Mouse (Mus musculus) heart, postnatal 0 days (tissue): ENCODE data around the gene Rbms3.

Experiments used
- CTCF ChIP-seq: IDR thresholded peaks from 2 replicates; pipeline ENCODE4 v1.5.1; 2016; ENCODE audit warnings: antibody characterized with exemption, control low read depth, low read depth
- EP300 ChIP-seq: IDR thresholded peaks from 2 replicates; pipeline ENCODE4 v1.6.1; 2016; ENCODE audit warnings: antibody characterized with exemption, low read depth

DNA sequence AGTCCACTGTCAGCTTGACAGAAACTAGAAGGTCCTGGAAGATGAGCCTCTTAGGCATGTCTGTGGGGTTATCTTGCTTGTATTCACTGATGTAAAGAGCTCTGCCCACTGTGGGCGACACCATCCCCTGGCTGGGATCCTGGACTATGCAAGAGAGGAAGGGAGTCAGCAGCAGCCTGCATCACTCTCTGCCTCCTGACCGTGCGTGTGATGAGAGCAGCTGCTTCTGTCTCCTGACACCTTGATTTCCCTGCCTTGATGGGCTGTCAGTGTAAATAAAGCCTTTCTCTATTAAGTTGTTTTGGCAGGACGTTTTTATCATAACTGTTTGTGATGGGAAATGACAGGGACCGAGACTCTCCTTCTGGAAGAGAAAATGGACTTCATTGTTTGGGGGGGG is 758.1 kb downstream of the Rbms3 start:
- TF ChIP-seq CTCF (no peak), EP300 (no peak)
